Mouse (Mus musculus) telencephalon, adult 2 months (tissue): Measurements from ENCODE around the gene Ms4a6c.
A peak's percentile ranks its signal among the peaks of the same experiment; 100 is the strongest.
"Not testable (repeated sequence)": the region's sequence is repeated elsewhere in the genome, so short reads cannot be mapped to it uniquely, and the experiment has no call there.

Source experiments
- DNase-seq: peaks from one replicate; pipeline ENCODE4 v3.0.0-alpha.2; 2011; ENCODE audit warnings: low read depth, low spot score

The Ms4a6c gene

DNA sequence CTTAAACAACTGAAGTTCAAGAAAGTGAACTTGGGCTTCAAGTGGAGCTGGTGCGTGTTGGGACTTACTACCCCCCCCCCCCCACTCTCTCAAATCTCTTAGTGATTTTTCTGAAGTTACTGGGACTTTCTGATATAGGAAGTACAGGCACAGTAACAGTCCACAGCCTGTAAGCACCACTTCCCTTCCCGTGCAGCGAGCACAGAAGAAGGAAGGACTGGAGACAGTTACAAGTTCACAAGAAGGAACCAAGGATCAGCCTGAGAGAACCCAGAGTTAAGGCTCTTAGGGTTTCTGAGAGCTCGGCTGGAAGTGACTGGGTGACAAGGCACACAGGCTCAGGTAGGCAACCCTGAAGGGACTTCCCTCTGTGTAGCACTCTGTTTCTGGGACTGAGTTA is at the start of gene Ms4a6c:
Ms4a6c (plus strand) TSS at position 152 of the 400 bp plus-strand sequence.
- not testable (repeated sequence) for DNase-seq

DNA sequence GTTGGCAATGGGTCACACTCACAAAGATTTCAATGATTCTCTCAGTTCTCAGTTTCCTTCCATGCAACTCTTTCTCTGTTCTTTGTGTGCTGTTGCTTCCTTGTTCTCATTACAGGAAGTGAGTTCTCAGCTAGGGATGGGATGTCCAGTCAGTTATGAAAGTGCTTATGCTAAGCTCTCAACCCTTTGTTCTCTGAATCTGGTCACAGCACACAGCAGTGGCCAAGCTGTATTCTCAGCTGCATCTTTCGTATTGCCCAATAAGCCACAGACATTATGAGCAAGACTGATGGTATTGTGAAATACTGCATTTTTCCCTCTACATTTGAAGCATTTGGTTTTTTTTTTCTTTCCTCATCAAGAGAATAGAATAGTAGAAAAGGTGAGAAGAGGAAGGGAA is 38.0 kb upstream of the Ms4a6c start:
- DNase-seq = not testable (repeated sequence)

DNA sequence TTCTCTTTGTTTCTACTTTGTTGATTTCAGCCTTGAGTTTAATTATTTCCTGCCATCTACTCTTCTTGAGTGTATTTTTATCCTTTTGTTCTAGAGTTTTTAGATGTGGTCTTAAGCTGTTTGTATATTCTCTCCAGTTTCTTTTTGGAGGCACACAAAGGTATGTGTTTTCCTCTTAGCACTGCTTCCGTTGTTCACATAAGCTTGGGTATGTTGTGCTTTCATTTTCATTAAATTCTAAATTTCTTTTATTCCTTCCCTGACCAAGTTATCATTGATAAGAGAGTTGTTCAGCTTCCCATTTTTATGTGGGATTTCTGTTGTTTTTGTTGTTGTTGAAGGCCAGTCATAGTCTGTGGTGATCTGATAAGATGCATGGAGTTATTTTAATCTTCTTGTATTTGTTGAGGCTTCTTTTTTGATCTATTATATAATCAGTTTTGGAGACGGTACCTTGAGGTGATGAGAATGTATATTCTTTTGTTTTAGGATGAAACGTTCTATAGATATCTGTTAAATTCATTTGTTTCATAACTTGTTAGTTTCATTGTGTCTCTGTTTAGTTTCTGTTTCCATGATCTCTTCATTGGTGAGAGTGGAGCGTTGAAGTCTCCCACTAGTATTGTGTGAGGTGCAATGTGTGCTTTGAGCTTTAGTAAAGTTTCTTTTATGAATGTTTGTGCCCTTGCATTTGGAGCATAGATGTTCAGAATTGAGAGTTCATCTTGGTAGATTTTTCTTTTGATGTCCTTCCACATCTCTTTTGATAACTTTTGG is 33.9 kb upstream of the Ms4a6c start:
- no peak for DNase-seq

DNA sequence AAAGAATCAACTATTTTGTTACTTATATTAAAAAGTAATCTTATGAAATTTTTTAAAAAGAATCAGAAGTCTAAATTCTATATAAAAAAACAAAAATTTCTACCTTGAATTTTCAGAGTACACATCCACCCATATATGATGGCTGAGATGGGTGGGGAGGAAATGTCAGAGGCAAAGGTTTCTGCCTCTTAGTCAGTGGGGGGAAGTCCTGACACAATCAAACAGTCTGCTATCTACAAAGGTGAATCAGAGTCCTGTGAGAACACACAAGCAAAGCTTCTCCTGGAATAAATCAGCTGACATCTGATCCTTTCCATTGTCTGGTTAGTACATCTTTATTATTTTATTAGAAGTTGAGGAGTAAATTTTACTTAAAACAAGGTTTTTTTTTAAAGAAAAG is 25.8 kb upstream of the Ms4a6c start, which contains the start of gene Ms4a4b:
Ms4a4b (plus strand) TSS at position 216 of the 400 bp plus-strand sequence.
- DNase-seq = no peak

DNA sequence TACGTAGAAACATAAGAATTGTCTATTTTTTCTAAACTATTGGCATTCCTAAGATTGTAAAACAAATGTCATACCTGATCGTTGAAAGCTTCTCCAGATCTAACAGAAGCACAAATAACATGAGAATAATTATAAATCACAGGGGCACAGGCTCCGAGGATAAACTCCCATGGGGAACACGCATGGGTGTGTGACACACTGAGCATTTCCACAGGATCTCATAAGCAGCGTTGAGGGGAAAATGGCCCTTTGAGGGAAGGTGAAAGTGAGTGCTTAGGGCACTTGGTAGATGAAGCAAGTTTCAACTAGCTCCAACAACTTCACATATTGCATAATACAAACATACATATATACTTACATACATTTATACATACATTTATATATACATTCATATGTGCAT is 25.2 kb upstream of the Ms4a6c start:
- DNase-seq = no peak

DNA sequence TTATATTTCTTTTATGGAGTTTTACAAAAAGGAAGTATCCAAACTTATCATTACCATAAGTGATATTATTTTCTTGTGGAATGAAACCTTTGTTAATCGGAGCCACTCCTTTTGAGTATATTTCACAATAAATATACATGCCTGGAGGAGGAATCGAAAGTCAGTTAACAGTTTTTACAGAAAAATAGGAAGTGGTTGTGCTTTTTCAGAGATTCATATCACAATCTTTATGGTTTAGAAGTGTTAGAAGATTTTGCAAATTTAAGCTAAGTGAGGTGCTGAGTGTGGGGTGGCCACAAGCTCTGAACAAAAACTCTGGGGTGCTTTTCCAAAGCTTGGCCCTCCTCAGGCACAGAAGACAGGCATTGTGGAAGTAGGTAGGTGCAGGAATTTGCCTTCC is 21.9 kb upstream of the Ms4a6c start:
- DNase-seq = no peak

DNA sequence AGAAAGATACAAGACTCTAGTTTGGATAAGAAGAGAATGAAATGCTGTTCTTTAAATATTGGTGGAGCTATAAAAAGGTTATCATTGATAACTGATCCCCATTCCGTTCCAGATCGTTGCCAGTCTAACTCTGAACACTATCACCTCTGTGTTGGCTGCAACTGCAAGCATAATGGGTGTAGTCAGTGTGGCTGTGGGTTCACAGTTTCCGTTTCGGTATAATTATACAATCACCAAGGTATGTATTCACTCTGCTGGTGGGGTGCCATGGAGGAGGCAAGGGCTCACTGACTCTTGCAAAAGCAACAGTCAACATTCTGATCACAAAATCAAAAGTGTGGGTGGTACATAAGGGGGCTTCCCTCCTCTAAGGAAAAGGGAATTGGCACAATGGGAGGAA is 10.1 kb upstream of the Ms4a6c start:
- not testable (repeated sequence) for DNase-seq

DNA sequence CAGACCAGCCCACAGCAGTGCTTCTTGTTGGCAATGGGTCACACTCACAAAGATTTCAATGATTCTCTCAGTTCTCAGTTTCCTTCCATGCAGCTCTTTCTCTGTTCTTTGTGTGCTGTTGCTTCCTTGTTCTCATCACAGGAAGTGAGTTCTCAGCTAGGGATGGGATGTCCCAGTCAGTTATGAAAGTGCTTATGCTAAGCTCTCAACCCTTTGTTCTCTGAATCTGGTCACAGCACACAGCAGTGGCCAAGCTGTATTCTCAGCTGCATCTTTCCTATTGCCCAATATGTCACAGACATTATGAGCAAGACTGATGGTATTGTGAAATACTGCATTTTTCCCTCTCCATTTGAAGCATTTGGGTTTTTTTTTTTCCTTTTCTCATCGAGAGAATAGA is 4.4 kb upstream of the Ms4a6c start:
- DNase-seq = not testable (repeated sequence)

DNA sequence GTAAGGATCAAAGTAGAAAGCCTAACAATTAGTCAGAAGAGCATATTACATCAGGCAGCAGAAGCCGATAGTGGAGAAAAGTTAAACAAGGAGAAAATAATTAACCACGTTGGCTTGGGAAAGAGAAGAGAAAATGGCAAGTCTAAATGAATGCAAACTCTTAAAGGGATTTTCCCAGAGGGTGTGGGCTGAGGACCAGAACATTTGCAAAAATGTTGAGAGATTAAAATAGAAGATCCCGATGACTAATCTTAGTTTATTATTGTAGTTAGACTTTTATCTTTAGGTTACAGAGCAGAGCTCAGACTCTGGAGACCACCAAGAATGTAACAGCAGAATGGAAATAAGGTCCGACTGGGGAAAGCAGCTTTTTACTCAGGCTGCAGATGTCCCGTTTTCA is 2.7 kb upstream of the Ms4a6c start:
- no peak for DNase-seq

DNA sequence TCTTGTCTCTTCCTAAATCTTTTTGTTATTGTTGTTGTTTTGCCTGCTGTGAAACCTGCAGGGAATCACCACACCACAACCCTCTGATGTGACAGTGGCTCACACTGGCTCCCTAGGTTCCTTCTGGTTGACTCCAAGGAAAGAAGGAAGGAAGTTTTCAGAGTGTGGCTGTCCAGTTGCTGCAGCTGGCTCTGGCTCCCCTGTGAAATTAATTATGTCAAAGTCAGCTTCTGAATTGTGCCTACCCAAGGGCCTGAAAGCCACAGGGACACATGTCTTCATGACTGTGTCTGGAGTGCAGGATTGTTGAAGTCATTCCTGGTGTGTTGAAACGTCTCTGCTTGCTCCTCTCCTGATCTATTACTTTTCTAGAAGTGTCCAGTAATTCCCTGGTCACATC is 805 bp upstream of the Ms4a6c start:
- DNase-seq = not testable (repeated sequence)

DNA sequence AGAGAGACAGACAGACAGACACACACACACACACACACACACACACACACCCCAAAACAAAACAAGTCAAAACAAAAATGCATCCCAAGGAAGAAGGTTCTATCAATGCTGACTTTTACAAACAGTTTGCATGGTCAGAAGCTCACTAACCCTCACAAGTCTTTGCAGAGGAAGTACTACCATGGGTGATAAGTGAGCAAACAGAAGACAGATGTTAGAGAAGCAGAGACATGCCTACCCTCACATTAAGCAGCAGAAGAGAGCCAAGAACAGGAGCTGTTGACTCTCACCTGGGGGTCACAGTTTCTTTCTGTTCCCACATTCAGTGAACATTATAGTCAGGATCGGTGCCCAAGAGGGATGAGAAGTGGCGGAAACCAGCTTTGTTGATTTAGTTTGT is 10.5 kb downstream of the Ms4a6c start:
- no peak for DNase-seq

DNA sequence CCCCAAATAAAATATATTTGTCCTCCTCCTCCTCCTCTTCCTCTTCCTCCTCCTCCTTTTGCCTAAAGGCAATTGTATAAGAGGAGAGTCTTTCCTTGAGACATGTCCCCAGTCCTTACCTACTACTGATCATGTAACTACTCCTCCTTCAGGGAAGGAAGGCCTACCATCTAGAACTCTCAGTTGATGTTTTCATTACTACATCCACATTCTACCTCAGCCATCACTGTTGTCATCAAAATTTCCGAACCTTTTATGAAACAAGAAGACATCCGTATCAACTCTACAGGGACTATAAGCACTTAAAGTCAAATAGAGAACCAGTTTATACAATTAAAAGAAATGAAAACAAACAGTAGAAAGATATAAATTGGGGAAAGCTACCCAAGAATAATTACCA is 13.5 kb downstream of the Ms4a6c start:
- no peak for DNase-seq

DNA sequence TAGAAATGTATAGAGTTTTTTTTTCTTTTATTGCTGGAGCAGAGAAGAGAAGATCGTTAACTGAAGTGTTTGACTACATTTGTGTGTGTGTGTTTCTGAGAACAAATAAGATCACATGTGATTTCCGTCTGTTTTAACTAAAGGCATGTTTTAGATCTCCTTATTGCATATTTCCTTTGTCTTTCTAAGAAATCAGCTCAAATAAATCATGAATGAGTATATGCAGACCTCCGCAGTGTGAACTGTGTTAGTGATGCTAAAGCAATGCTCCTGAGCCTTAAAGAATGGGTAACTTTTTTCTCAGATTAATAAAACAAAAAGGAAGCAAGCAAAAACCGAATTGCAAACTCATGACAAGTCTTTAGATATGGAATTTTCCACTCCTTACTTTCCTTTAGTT is 14.8 kb downstream of the Ms4a6c start:
- no peak for DNase-seq

DNA sequence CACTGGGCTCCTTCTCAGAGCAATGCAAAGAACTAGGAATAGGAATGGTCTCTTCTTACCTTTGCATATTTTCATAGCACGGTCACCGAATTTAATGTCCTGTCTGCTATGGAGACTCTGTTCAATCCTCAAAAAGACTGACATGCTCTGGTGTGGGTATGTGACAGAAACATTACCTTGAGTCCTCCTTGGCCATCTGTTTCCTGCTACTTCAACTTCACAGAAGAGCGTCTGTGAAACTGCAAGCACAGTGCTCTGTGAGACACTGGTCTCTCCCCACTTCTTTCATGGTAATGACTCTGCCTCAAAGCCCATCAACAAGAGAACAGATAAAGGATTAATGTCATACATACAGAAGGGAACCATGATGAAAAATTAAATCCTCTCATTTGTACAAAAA is 15.2 kb downstream of the Ms4a6c start:
- no peak for DNase-seq

DNA sequence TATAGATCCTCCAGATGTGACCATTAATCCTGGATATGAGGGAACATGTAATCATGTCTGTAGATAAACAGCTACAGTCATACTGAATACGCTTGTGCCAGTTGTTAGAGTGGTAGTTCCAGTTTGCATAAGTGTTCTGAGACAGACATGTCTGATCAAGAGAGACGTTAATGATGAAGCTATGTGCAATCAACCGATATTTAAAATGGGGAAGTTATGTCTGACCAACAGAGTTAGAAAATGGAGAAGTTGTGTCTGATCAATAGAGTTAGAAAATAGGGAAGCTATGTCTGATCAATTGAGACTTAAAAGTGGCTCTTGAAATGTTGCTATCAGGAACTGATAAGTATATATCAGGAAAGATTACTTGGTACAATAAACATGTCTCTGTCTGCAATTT is 16.1 kb downstream of the Ms4a6c start:
- DNase-seq = no peak

DNA sequence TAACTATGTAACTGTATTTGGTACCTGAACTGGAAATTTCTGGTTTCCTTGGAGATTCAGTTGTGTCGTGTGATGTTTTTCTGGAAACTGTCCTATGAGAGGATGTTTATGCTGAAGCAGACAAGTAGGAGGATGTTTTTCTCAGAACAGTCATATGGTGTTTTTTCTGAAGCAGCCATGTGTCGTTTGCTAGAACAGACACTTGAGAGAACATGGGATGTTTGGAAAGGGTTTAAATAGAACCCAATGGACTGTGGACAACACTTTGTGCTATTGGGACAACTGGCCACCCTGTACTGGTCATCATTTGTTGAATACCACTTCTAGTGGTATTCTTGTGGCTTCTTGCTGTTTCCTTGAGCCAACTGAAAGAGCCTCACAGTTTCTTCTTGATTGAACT is 16.6 kb downstream of the Ms4a6c start, which contains the start of gene Gm8369:
Gm8369 (plus strand) TSS at position 193 of the 400 bp plus-strand sequence.
- DNase-seq = peak; percentile 70

DNA sequence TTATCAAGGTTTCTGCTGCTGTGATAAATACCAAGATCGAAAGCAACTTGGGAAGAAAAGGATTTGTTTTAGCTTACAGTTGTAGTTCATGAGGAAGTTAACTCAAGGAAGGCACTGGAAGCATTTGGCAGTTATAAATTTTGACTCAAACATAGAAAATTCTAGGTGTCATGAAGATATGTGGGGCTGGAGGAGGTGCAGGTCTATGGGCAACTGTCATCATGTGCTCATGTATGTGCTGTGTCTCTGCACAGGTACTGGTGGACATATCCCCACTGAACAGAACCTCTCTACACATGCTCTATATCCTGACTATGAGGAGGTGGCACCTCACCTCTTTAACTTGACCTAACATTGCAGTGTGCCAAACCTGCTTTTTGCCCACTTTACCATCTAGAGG is 17.4 kb downstream of the Ms4a6c start:
- no peak for DNase-seq

DNA sequence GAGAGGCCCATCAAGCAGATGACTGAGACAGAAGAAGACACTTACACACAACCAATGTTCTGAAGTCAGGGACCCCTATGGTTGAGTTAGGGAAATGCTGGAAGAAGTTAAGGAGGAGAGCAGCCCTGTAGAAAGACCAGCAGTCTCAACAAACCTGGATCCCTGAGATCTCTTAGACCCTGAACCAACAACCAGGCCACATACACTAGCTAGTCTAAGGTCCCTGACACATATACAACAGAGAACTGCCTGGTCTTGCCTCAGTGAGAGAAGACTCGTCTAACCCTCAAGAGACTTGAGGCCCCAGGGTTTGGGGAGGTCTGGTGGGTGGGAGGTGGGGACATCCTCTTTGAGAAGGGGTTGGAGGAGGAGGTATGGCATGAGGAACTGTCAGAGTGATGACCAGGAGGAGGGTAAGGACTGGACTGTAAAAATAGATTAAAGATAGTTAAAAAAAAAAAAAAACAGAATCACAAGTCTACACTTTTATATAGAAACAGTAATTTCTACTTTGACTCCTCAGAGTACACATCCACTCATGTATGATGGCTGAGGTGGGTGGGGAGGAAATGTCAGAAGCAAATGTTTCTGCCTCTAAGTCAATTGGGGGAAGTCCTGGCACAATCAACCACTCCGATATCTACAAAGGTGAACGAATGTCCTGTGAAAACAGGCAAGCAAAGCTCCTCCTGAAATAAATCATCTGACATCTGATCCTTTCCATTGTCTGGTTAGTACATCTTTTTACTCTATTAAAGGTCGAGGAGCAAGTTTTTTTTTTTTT is 22.4 kb downstream of the Ms4a6c start:
- DNase-seq = no peak

DNA sequence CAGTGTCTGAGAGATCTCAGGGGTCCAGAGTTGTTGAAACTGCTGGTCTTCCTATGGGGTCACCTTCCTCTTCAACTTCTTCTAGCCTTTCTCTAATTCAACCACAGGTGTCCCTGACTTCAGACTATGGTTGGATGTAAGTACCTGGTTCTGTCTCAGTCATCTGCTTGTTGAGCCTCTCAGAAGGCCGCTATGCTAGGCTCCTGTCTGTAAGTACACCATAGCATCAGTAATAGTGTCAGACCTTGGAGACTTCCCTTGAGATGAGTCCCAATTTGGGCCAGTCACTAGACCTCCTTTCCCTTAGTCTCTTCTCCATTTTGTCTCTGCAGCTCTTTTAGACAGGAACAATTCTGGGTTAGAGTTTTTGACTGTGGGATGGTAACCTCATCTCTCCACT is 23.5 kb downstream of the Ms4a6c start:
- DNase-seq = no peak

DNA sequence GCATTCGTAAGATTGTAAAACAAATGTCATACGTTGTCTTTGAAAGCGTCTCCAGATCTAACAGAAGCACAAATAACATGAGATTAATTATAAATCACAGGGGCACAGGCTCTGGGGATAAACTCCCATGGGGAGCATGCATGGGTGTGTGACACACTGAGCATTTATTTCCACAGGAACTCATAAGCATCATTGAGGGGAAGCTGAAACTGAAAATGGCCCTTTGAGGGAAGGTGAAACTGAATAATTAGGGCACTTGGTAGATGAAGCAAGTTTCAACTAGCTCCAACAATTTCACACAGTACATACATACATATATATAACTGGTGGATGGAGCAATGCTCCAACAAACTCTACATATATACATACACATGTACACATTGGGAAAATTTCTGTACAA is 25.4 kb downstream of the Ms4a6c start:
- DNase-seq = no peak

DNA sequence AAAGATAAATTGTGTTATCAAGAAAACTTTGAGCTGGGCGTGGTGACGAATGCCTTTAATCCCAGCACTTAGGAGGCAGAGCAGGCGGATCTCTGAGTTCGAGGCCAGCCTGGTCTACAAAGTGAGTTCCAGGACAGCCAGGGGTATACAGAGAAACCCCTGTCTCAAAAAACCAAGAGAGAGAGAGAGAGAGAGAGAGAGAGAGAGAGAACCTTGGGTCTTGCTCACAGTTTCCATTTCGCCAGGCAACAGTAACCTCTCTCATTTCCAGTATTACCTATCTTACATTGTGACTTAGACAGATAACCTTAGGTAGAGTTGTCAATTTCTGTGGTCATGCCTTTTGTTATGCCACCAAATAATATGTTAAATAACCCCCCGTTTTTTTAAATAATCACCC is 27.2 kb downstream of the Ms4a6c start:
- no peak for DNase-seq

DNA sequence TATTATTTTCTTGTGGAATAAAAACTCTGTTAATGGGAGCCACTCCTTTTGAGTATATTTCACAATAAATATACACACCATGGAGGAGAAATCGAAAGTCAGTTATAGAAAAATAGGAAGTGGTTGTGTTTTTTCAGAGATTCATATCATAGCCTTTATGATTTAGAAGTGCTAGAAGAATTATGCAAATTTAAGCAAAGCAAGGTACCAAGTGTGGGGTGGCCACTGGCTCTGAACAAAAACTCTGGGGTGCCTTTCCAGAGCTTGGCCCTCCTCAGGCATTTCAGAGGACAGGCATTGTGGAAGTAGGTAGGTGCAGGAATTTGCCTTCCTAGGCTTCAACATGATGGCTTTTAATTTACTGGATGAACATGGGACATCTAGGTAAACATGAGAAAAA is 28.1 kb downstream of the Ms4a6c start:
- not testable (repeated sequence) for DNase-seq

DNA sequence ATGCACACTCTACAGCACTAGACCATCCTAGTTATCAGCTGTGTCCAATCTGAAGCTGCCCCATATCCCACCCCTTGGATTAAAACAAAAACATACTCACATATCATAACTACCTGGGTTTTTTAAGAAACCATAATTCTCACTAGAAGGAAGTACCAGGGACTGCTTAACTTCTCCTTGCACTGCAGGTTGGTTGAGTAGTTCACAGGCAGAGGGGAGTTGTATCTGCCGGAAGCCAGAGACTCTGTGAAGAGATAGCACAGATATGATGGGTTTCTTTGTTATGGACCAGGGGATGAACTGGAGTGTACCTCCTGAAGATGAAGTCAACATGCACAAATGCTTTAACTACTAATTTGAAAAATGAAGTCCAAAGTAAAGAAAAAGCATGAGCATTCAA is 31.6 kb downstream of the Ms4a6c start:
- no peak for DNase-seq
